Mouse (Mus musculus) frontal cortex, adult 2 months (tissue): ENCODE measurements at regions not wholly inside any gene's neighbourhood (a gene's known extent, or its start where the extent isn't known, plus 50 kb on each side); places are given as distances from the start of the nearest gene placed in this dataset.

Source experiments
- DNase-seq, 2 experiments: peaks; one replicate each; pipeline ENCODE4 v3.0.0; 2022; ENCODE audit warnings: low spot score in 1 of 2; ENCODE audit errors: extremely low spot score in 1 of 2

- DNase-seq: no peak
Measured at GRCm38 (mm10) chr19:26547522-26547921, 57.3 kb upstream of the Smarca2 start.

GRCm38 (mm10) chr19:26548562-26549270 lies 56.1 kb upstream of the Smarca2 start:
- no peak for DNase-seq

DNA sequence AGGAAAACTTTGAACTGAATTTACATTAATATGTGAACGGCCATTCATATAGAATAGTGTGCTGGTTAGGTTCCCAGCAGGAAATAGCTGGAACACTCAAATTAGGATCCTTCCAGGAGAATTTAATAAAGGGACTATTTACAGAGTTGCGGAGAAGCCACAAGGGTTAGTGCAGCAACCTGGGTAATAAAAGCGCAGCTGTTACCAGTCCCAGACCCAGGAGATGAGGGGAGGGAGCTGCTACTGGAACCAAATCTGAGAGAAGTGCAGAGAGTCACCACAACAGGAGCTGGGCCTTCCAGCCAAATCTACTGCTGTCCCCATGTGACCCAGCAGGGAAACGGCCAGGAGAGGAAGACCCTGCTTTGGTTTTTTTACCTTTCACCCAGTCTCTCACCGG lies 54.6 kb upstream of the Smarca2 start:
- DNase-seq: no peak
